Mouse (Mus musculus) testis, postnatal 10 days (tissue): Measurements from ENCODE around the gene Sfswap.
"Not testable (repeated sequence)": the region's sequence is repeated elsewhere in the genome, so short reads cannot be mapped to it uniquely, and the experiment has no call there.

Source experiments
- DNase-seq: peaks from one replicate; pipeline ENCODE4 v3.0.0; 2021; ENCODE audit warnings: low spot score

Gene Sfswap

DNA sequence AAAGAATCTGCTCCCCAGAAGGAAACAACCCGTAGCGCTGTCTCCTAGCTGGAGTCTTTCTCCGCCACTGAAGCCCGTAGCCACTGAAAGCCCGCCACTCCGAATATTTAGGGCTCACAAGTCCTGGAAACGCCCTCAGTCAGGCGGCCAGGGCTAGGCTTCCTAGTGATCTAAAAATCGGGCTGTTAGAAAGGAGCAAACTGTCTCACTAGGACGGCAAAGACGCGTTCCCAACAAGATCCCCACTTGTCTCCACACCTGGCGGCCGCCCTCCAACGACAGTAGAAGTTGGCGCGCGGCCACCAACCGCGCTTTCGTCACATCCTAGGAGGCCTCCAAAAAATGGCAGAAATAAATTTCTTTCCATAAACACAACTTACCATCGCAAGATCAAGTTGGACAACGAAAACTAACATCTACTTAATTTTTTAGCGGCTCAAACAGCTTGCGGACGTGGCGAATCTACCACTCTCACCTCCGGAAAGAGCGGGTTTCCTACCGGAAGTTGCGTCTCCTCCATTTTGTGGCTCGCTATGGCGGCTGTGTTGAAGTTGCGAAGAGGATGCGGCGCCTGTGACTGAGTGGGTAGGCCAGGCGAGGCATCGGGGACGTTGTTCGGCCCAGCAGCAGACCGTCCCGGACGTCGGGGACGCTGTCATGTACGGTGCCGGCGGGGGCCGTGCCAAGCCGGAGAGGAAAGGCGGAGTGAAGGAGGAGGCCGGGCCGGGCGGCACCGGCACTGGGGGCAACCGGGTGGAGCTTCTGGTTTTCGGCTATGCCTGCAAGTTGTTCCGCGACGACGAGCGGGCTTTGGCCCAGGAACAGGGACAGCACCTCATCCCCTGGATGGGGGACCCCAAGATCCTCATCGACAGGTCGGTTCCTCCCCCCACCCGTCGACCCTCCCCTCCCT is at the start of gene Sfswap:
Sfswap (plus strand) TSS at position 500 of the 913 bp plus-strand sequence.
- peak; percentile 83 for DNase-seq

DNA sequence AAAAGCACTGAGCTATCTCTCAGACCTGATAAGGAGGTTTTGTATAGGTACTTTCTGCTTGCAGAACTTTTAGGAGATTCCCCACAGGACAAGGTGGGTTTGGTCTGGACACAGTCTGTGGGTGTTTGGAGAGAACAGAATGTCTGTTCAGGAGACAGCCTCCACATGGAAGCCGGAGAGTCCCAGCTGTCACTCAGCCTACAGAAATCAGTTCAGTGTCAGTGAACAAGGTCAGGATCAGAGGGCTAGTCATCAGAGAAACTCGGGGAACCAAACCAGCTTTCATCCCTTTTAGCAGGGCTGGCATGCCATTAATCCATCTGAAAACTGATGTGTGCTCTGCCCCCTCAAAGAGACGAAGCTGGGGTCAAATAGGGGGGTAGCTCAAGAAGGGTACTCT is 48.5 kb upstream of the Sfswap start:
- no peak for DNase-seq

DNA sequence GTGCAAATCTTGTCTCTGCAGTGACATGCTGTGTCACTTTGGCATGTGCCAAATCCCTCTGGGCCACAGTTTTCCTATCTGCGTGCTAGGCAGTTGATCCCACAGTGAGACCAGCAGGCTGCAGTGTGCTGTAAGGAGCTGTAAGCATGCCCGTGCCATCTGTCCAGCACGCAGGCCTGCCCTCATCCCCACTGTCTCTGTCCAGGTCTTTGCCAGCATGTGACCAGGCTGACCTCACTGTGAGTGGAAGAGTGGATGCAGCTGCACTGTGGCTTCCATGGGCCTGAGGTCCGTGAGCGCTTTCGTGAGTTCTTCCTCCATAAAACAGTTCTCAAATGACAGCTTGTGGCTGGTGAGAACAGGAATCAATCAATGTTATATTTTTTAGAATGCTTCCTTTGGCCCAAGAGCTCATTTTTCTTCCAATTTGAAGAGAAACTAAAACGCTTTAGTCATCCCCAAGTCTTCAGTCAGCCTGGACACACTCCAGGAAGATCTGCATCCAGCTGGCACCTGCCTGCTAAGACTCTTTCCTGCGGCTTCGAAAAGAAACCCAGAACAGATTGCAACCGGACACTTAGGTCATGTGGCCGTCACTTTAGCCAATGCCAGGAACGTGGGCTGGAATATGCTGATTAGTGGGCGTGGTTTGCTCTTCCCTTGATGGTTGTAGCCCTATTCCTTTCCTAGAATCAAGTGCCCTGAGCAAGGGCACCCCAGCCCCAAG is 46.1 kb upstream of the Sfswap start:
- DNase-seq = peak; percentile 79

DNA sequence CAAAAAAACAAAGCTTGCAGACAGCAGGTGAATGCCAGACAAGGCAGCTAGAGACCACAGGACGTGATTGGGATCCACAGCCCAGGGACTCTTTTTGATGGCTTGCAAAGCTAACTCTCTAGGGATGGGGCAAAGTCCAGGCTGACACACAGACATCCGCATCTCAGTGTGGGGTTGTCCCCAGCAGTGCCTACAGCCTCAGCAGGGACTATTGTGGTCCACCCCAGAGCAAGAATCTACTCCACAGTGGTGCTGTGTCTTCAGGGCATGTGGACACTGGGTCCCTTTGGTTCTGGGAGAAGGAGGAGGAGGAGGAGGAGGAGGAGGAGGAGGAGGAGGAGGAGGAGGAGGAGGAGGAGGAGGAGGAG is 45.5 kb upstream of the Sfswap start:
- DNase-seq = no peak

- DNase-seq = no peak
Observed at GRCm38 (mm10) chr5:129456579-129457140, 44.4 kb upstream of the Sfswap start.

DNA sequence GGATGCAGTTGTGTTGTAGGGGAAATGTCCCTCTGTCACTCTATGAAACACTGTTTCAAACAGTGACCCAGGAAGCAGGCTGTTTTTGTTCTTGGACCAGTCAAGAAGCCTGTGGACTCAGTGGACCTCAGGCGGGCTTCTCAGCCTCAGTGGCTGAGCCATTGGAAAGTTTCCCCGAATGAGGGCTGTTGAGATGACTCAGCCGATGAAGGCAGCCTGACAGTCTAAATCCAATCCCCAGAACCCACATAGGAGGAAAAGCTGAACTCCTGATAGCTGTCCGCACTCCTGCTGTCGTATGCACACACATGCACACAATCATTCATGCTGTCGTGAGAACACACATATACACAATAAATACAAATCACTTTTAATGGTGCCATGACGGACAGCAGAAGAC is 42.9 kb upstream of the Sfswap start:
- no peak for DNase-seq

GRCm38 (mm10) chr5:129458541-129458940 is 42.5 kb upstream of the Sfswap start:
- DNase-seq = no peak

GRCm38 (mm10) chr5:129460798-129461476 is 40.1 kb upstream of the Sfswap start:
- DNase-seq = peak; percentile 50

GRCm38 (mm10) chr5:129463648-129464047 is 37.4 kb upstream of the Sfswap start:
- not testable (repeated sequence) for DNase-seq

DNA sequence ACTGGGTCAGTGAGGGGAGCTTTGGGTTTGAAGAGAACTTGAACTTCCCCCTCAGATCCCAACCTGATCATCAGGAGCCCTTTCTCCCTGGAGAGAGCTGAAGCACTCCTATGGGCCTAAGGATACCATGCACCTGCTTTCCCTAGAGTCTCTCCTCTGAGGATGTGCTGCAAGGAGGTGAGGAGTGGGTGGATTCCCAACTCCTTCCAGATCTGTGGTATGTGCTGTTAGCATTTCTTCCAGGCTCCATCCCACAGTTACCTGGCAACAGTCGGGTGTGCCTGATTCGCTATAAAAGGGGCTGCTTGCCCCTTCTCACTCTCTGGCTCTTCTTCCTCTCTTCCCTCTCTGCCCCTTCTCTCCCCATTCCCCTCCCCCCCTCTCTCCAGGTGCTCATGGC is 35.2 kb upstream of the Sfswap start:
- DNase-seq = no peak

DNA sequence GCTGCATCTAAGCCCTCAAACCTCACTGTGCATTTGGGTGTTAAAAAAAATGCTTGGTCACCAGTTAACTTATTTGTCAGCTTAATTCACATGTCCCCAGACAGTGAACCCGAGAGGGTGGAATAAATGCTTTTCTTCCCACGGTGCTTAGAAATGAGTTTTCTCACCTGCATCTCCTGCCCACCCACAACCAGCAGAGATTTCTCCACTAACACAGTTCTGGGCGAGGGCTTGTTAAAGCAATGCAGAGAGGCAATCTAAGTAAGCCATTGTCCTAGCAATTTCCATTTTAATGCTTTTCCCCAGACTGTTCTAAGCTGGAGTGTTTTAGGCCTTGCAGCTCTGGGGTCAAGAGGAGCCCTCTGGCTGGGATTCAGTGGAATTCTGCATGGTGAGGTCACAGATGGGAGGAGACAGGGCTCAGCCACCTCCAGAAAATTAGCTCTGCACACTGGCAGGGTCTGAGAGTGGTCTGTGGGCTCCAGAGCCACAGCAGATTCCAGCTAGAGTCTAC is 25.4 kb upstream of the Sfswap start:
- DNase-seq = no peak

DNA sequence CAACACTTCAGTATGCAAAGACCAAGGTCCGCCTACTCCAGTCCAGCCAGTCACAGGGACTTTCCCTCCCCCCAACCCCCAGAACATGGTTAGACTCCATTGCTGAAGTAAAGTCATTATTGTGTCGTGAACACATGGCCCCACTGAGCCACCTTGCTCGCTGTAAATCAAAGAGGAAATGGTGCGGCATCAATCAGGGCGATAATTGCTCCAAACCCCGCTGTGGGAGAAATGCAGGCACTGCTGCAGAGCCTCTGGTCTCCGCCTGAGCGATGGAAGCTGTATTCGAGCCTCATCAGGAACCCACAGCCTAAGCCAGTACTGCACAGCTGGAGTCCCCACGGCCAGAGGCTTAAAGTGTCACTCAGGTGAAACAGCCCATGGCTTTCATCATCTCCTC is 11.1 kb upstream of the Sfswap start:
- DNase-seq = no peak

GRCm38 (mm10) chr5:129501671-129502070 is 650 bp downstream of the Sfswap start:
- DNase-seq = peak; percentile 54

GRCm38 (mm10) chr5:129506886-129507285 is 5.9 kb downstream of the Sfswap start:
- no peak for DNase-seq

DNA sequence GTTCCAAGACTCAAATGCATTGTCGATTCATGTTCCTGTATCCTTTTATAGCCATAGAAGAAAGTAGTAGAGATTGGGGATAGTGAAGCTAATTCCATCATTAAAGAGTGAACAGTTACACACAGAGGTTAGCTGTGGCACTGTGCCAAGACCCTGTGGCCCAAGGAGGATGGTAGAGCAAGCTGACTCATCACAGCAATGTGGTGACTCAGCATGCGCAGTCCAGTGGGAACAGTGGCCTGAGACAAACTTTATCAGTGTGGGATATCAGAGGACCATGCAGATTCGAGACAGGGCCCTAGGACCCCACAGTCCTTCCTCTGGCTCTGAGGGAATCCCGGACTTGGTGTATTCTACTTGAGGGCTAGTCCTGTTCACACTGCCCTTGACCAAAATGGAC is 17.2 kb downstream of the Sfswap start:
- DNase-seq = no peak

DNA sequence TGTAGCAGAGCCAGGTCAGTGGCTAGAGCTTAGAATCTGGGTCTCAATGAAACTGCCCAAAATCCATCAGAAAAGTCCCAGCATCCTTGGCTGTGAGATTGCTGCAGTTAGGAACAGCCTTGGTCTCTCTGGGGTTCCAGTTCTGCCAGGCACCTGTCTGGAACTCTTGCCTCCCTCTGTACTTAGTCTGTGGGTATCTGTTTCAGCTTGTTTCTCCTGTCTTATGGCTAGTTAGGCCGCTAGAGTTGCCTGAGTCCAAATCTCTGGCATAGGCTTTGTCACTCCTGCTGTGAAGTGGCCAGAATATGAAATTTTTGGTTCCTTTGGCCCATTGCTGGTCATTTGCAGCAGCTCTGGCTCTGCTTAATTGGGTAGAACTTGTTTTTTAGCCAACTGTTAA is 17.8 kb downstream of the Sfswap start:
- DNase-seq = no peak

DNA sequence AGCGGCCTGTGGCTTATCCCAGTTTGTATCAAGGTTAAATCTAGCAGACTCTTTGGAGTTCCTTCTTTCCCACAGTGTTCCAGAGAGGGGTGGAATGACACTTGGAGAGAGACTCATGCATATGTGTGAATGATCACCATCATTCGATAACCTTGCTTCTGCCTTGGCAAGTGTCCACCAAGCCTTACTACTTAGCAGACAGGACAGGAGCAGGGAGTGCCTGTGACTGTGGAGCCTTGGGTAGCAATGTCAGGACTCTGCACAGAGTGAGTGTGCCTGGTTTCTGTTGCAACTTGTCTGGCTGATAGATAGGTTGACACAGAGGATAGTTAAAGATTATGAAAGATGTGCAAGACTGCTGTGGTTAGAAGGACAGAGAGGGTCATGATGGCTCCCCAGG is 18.6 kb downstream of the Sfswap start:
- no peak for DNase-seq

GRCm38 (mm10) chr5:129521501-129521900 is 20.5 kb downstream of the Sfswap start:
- no peak for DNase-seq

GRCm38 (mm10) chr5:129521913-129522312 is 20.9 kb downstream of the Sfswap start:
- DNase-seq = no peak

DNA sequence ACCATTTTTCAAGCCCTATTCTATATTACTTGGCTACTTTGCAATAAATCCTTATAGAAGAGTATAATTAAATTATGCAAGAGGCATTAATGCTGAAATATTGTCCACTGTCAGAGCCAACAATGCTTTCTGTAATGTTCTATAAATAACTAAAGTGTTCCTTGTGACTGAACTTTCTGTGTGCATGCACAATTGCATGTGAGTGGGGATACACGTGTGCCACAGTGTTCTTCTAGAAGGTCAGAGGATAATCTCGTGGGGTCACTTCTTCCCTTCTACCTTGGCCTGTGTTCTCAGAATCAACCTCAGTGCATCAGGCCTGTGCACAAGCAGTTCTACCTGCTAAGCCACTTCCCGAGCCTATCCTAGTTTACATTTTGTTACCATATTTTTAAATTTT is 22.1 kb downstream of the Sfswap start:
- DNase-seq = no peak

DNA sequence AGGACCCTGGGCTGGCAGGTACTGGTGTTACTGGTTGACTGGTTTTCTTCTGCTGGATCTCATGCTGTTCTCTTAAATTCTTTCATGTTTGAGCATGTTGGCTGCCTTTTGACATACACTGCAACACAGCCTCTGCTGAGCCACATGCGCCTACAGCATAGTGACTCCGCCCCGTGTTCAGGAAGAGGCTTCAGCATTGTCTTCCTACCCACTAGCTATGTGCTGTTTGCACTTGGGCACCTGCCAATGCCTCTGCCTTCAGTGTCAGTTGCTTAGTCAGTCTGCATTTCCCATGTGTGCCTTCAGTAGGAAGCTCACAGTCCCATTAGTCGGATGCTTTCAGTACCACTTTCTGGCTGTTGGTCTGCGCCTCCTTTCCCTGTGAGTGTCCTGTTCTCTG is 23.7 kb downstream of the Sfswap start:
- DNase-seq = no peak

DNA sequence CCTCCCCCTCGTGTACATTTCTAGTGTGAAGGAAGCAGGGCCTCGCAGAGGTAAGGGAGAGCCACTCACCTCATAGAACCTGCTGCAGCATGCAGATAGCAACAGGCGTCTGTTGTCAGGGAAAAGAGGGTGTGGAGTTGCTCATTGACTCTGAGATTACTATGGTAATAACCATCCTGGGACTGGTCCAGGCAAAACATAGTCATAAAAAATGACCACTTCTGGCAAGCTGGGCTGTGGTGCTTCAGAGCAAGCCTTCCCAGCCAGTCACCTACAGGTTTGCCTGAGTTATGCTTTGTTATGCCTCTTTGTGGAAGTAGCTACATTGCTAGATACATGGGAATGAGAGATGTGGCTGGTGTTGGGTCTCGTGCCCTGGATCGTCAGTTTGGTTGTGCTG is 26.1 kb downstream of the Sfswap start:
- DNase-seq = no peak
